Mouse (Mus musculus): ENCODE measurements at regions not wholly inside any gene's neighbourhood (a gene's known extent, or its start where the extent isn't known, plus 50 kb on each side); places are given as distances from the start of the nearest gene placed in this dataset.
A peak's percentile ranks its signal among the peaks of the same experiment; 100 is the strongest.

GRCm38 (mm10) chr5:73729646-73730045, 78.5 kb downstream of the Spata18 start:
- no peak for DNase-seq (ENCODE audit: inconsistent ontology term)

- DNase-seq (ENCODE audit: inconsistent ontology term), result no peak
Observed at GRCm38 (mm10) chr5:73731423-73731822, 80.2 kb downstream of the Spata18 start.

GRCm38 (mm10) chr5:73731991-73732565, 80.9 kb downstream of the Spata18 start:
- DNase-seq (ENCODE audit: inconsistent ontology term), result no peak

- DNase-seq (ENCODE audit: inconsistent ontology term), result no peak
Observed at GRCm38 (mm10) chr5:73740766-73741165, 89.6 kb downstream of the Spata18 start.

GRCm38 (mm10) chr5:73741441-73741840, 90.3 kb downstream of the Spata18 start:
- no peak for DNase-seq (ENCODE audit: inconsistent ontology term)

GRCm38 (mm10) chr5:73743953-73744352, 92.8 kb downstream of the Spata18 start:
- no peak for DNase-seq (ENCODE audit: inconsistent ontology term)

- DNase-seq (ENCODE audit: inconsistent ontology term), result no peak
Observed at GRCm38 (mm10) chr5:73749791-73750190, 98.6 kb downstream of the Spata18 start.

- DNase-seq (ENCODE audit: inconsistent ontology term), result no peak
Observed at GRCm38 (mm10) chr5:73752225-73752644, 101.1 kb downstream of the Spata18 start.

- no peak for DNase-seq (ENCODE audit: inconsistent ontology term)
Observed at GRCm38 (mm10) chr5:73753827-73754226, 102.6 kb downstream of the Spata18 start.

- DNase-seq (ENCODE audit: inconsistent ontology term), result no peak
Observed at GRCm38 (mm10) chr5:73758534-73758933, 107.4 kb downstream of the Spata18 start.

- no peak for DNase-seq (ENCODE audit: inconsistent ontology term)
Observed at GRCm38 (mm10) chr5:73761236-73761635, 110.1 kb downstream of the Spata18 start.

- DNase-seq (ENCODE audit: inconsistent ontology term), result peak; percentile 70
Observed at GRCm38 (mm10) chr5:73761709-73762108, 110.5 kb downstream of the Spata18 start.

GRCm38 (mm10) chr5:73764226-73764625, 113.0 kb downstream of the Spata18 start:
- DNase-seq (ENCODE audit: inconsistent ontology term), result no peak

- no peak for DNase-seq (ENCODE audit: inconsistent ontology term)
Observed at GRCm38 (mm10) chr5:73765466-73765865, 114.3 kb downstream of the Spata18 start.

- no peak for DNase-seq (ENCODE audit: inconsistent ontology term)
Observed at GRCm38 (mm10) chr5:73768253-73768652, 117.1 kb downstream of the Spata18 start.

GRCm38 (mm10) chr5:73775775-73776548, 124.8 kb downstream of the Spata18 start:
- peak; percentile 8 for DNase-seq (ENCODE audit: inconsistent ontology term)

GRCm38 (mm10) chr5:73777282-73777921, 126.2 kb downstream of the Spata18 start:
- DNase-seq (ENCODE audit: inconsistent ontology term), result peak; percentile 6

- no peak for DNase-seq (ENCODE audit: inconsistent ontology term)
Observed at GRCm38 (mm10) chr5:73781190-73781940, 130.2 kb downstream of the Spata18 start.

GRCm38 (mm10) chr5:73782214-73783091, 131.3 kb downstream of the Spata18 start:
- DNase-seq (ENCODE audit: inconsistent ontology term), result no peak

GRCm38 (mm10) chr5:73787275-73787674, 136.1 kb downstream of the Spata18 start:
- no peak for DNase-seq (ENCODE audit: inconsistent ontology term)

GRCm38 (mm10) chr5:73792216-73792615, 141.0 kb downstream of the Spata18 start:
- DNase-seq (ENCODE audit: inconsistent ontology term), result no peak
